Mouse (Mus musculus) cerebellum, adult 8-10 months (tissue): ENCODE results near the gene Gm49384.
"Not testable (repeated sequence)": the region's sequence is repeated elsewhere in the genome, so short reads cannot be mapped to it uniquely, and the experiment has no call there.

Source experiments
- DNase-seq: peaks from one replicate; pipeline ENCODE4 v3.0.0; 2022

The Gm49384 gene

DNA sequence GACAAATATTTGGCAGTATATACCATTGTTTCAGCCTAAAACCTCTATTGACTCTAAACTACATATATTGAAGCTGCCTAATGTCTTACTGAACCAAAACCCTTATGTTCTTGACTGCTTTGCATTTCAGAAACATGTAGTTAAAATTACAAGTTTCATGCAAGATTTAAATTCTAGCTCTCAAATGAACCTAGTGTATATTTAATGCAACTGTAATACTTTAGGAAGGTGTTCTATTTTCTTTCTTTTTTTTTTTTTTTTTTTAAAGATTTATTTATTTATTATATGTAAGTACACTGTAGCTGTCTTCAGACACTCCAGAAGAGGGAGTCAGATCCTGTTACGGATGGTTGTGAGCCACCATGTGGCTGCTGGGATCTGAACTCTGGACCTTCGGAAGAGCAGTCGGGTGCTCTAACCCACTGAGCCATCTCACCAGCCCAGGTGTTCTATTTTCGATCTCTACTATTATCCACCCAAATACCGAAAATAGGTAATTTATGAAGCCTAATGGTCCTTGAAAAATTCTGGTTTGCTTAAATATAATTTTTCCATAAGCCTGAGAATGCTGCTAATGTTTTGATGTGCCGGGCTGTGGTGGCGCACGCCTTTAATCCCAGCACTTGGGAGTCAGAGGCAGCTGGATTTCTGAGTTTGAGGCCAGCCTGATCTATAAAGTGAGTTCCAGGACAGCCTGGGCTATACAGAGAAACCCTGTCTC lies 37.0 kb downstream of the Gm49384 start:
- DNase-seq, result not testable (repeated sequence)

DNA sequence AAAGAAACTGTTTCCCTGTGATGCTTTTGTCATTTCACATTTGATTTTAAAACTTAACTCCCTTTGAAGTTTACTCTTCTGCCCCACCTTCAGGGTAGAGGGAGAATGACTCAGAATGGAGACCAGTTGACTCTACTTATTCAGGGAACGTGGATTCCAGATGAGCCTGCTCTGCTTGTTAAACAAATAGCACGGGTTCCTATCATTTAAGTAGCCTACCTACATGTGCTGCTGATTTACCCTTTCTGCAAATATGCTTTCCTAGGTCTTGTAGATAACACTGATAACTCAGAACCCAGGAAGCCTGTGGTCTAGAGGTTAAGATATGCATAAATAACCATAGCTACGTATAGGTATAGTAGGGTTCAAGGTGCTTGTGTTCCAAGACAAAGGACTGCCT lies 39.2 kb downstream of the Gm49384 start:
- no peak for DNase-seq

DNA sequence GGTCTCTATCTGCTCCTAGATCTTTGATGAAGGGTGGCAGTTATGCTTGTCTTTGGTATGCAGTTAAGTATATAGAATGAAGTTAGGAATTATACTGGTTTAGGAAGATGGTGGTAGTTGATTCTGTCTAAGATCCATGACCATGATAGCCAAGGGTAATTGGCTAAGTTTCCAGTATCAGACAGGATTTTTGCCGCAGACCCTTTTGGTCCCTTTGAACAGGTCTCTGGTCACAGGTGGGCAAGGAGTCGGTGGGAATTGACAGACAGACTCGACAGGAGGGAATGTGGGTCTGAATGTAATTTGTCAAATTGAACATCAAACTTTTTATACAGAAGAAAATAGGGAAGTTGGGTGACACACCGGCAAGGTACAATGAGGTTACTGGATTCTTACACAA lies 40.5 kb downstream of the Gm49384 start:
- DNase-seq, result not testable (repeated sequence)

DNA sequence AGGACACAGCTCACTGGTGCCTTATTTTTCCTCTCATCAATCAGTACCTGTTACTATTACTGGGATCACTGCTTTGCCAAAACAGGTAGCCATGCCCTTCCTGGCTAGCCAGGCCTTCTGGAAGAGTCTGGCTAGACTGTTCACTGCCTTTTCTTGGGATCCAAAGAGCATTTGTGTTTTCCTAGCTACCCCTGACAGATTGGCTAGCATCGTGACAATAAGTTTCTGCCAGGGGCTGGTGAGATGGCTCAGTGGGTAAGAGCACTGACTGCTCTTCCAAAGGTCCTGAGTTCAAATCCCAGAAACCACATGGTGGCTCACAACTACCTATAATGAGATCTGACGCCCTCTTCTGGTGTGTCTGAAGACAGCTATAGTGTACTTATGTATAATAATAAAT lies 43.4 kb downstream of the Gm49384 start:
- DNase-seq, result not testable (repeated sequence)

DNA sequence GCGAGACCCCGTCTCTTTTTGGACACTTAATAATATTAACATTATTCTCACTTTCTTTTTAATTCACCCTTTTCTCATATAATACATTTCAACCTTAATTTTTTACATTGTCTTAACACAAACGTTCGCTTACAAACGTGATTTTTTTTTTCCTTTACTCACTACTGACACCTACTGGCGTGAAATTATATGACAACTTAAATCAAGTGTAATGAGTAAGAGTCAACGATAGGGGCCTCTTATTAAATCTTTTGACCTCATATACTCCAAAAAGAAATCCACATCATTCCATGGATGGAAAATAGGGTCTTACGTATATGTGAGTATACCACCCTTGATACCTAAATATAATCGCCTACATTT lies 44.5 kb downstream of the Gm49384 start:
- DNase-seq, result peak; percentile 48

GRCm38 (mm10) chr12:69158765-69159577 lies 45.1 kb downstream of the Gm49384 start, which contains the start of gene Rps29:
TSS of gene Rps29 (minus strand) at chr12:69159186.
- DNase-seq, result peak; percentile 97

DNA sequence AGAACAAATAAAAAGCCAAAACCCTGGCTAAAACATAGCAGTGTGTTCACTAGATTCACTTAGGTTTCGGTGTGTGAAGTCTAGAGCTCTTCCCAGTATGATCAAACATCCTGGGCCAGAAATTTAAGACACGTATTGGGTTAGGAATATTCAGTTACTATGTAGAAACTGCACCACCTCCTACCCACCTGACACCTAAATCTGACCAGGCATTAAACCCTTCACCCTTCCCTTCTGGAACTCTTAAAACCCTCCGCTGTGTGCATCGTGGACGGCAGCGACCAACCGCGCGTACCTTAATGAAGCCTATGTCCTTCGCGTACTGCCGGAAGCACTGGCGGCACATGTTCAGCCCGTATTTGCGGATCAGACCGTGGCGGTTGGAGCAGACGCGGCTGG lies 45.7 kb downstream of the Gm49384 start:
- no peak for DNase-seq

DNA sequence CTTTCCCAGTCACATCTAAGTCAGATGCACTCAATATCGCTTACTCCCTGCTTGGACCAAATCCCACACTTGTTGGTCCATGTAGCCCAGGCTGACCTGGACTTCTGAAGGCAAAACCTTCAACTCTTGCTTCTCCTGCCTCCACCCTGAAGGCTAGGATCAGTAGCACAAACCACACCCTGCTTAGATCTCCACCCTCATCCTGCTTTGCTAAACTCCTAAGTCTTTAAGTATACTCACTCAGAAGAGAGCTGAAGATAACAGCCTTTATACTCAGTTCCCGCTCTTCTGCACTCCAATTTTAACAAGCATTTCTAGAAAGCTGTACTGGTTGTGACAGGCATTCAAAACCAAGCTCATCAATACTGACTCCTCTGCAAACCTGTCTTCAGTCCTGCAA lies 47.0 kb downstream of the Gm49384 start:
- DNase-seq, result no peak

DNA sequence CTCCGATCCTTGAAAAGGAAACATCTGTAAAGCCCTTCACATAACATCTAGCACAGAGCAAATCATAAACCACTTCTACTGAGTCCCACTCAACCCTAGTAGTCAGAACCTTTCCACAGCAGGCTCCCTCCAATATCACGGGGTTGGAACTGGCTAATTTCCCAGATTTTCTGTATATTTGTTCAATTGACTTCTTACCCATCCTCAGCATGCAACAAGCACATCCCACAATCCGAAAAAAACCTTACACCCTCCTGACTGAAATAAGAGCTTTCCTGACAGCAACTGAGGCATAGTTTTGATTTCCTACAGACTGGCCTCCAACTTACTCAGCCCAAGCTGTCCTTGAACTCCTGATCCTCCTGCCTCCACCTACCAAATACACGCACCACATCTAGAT lies 47.6 kb downstream of the Gm49384 start:
- no peak for DNase-seq

- DNase-seq, result no peak
Measured at GRCm38 (mm10) chr12:69155923-69156322, 48.1 kb downstream of the Gm49384 start.

- DNase-seq, result no peak
Measured at GRCm38 (mm10) chr12:69150049-69150448, 54.0 kb downstream of the Gm49384 start.

- DNase-seq, result no peak
Measured at GRCm38 (mm10) chr12:69147166-69147735, 56.8 kb downstream of the Gm49384 start.

- DNase-seq, result no peak
Measured at GRCm38 (mm10) chr12:69143460-69143859, 60.6 kb downstream of the Gm49384 start.

DNA sequence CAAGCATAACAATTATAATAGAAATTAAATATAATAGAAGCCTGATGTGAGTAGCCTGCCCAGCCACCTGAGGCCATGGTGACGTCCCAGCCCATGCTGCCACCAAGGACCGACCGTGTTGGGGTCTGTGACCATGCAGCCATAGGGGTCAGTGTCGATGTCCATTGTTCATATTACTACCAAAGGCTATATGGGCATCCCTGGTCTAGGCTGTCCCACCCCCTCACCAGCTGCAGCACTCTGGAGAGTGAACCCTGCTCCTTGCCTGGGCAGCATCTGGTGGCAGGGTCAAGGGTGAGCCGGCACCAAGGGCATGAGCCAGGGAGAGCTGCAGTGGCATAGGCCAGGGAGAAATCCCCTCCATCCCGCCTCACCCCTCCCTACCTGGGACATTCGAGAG lies 64.2 kb downstream of the Gm49384 start:
- no peak for DNase-seq
